Mouse (Mus musculus): ENCODE results near the gene Rasa3.

Gene Rasa3

DNA sequence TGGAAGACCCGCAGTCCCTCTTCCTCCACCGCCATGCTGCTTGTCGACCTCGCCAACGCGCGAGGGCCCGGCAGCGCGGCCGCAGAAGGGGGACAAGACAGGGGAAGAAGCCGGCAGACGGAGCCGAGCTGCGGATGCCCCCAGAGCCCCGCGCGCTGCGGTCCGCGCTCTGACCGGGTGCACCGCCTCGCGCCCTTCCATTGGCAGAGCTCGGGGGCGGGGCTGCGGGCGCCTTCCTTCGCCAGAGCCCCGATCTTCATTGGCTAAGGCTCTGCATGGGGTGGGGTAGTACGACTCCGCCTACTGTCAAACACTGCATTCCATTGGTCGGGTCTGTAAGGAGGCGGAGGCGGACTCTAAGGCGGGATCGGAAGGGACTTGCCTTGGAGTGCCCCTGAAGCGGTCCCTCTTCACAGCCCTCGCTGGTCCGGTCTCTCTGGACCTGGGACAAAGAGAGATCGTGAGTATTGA is at the start of gene Rasa3:
Gene Rasa3, minus strand, starts transcription at position 191 of the 471 bp plus-strand sequence.
- peak; percentile 95 for DNase-seq (ENCODE audit: low spot score)

- DNase-seq (ENCODE audit: low spot score), result peak; percentile 67
Measured at GRCm38 (mm10) chr8:13725722-13726121, 48.3 kb upstream of the Rasa3 start.

DNA sequence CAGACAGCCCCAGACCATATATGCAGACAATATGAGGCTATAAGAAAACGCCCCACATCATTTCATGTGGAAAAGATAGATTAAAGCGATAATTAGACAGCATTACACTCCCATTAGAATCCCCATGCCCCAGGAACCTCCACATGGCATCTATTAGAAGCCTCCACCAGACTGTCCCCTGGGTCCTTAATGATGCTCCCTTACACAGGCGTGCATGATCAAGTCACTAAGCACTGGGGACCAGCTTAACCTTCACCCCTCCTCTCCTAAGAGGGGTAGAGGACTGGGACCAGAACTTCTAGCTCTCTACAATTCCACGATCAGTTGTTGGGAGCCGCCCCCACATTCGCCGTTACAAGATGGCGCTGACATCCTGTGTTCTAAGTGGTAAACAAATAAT is 41.6 kb upstream of the Rasa3 start:
- DNase-seq (ENCODE audit: low spot score), result no peak

DNA sequence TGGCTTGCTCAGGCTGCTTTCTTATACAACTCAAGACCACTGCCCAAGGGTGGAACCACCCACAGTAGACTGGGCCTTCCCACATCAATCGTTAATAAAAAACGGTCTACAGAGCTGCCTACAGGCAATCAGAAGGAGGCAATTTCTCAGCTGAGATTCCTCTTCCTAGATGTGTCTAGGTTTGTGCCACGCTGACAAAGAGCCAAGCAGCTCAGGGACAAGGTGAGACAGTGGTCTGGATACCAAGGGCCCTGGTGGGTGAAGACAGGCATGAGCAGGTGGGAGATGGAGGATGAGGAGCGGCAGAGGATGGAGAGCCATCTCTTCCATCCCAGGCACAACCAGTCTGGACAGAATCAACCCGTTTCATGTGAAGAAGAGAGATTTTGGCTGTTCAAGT is 31.1 kb upstream of the Rasa3 start:
- no peak for DNase-seq (ENCODE audit: low spot score)

DNA sequence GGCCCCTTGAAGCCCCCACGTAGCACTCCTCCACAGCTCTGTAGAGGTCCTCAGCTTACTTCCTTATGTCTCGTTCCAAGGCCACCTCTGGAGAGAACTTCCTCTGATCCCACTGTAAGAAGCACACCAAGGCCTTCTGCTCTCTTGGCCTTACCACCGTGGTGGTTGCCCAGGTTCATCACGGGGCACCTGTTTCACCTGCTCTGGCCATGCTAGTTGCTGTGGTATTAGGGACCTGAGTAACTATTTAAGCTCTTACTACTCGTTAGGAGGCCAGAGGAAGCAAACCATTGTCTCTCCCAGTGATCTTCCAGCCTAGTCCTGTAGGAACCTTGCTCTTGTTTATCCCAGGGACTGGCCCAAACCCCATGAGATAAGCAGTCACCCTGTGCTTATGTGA is 29.5 kb upstream of the Rasa3 start:
- no peak for DNase-seq (ENCODE audit: low spot score)

DNA sequence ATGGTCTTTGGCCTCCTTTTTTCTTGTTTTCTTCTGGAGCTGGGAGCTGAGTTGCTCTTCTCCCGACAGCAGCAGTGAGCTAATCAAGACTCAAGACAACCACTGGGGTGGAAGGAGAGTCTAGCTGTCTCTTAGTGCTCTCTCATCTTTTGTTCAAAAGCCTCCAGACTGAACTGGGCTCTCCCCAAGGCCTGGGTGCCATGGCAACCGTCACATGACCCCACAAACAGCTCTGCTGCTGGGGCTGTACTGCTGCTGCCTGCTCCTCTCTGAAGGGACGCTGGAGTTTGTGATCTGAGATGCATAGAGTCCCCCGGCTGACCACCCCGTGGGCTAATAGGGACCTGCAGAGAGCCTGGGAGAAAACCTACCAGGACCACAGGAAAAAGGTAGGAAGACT is 28.3 kb upstream of the Rasa3 start, which contains the start of gene Cfap97d2:
Gene Cfap97d2, plus strand, starts transcription at position 222 of the 400 bp plus-strand sequence.
- peak; percentile 32 for DNase-seq (ENCODE audit: low spot score)

DNA sequence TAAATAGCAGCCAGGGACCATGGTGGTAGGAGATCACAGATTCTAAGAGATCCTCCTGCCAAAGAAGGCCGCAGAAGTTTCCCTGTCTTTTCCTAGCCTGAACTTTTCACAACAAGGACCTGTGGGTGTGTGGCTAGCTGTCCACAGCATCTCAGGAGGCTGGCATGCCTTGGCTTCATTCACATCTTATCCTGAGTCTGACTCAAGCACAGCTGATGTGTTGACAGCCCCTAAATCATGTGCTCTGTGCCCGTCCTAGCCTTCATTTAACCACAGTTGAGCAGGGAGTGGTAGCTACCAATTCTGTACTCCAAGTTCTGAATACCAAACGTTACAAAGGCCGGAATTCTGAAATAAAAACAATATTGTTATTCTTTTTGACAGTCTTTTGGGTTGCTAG is 26.9 kb upstream of the Rasa3 start:
- peak; percentile 59 for DNase-seq (ENCODE audit: low spot score)

DNA sequence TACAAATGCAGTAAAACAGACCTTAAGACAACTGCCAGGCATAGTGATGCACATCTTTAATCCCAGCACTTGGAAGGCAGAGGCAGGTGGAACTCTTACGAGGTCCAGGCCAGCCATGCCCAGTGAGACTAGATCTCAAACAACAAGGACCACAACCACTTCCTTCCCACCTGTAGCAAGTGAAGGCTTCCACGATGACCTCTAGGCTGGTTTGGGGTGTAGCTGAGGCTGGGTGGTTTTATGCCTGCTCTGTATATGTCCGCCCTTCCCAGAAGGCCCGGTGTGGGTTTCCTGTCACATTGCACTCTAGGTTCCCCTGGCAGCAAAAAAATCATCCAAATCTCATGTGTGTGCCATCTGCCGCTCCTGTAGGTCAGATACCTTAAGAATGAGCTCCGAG is 26.4 kb upstream of the Rasa3 start:
- no peak for DNase-seq (ENCODE audit: low spot score)

GRCm38 (mm10) chr8:13702755-13703154 is 25.4 kb upstream of the Rasa3 start:
- no peak for DNase-seq (ENCODE audit: low spot score)

DNA sequence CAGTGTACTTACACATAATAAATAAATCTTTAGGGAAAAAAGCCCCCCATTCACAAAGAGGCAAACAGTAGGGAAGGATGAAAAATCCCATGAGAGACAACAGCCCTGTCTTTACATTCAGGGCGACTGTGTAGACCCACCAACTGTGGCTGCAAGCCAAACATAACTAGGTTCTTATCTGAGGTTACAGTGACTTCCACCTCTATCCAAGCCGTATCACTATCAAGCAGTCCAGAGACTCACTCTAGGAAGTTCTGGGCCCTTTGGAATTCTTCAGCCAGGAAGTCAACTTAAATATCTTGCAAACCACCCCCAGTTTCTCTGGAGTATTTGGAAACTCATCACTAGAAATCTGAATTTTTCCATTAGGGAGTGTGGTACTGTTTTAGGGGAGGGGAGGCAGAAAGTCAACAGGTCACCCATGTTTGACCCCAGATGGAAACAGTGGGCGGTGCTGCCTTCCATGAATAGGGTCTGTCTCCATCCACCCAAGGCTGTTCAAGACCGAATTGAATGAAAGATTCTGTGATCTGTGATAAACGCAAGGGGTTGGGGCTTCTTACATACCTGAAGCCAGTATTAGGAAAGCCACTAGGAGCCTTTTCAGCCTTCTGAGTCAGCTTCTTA is 22.0 kb upstream of the Rasa3 start:
- DNase-seq (ENCODE audit: low spot score), result no peak

- DNase-seq (ENCODE audit: low spot score), result no peak
Measured at GRCm38 (mm10) chr8:13698281-13698680, 20.9 kb upstream of the Rasa3 start.

DNA sequence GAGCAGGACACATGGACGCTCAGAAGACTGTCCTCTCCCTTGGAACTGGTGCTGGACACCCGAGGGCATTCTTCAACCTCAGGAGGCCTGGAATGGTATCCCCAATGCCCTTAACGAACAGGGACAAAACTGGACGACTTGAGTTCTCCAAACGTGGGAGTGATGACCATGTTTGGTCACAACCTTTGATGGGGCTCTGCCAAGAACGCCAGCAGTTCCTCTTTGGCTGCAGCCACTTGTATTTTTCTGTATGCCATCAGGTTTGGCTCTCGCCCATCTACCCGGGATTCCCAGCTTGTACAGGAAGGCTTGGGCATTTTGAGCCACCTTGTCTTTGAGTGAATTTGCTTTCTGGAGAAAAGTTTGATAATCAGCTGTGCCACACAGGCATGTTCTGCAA is 20.3 kb upstream of the Rasa3 start:
- no peak for DNase-seq (ENCODE audit: low spot score)

GRCm38 (mm10) chr8:13697196-13697595 is 19.8 kb upstream of the Rasa3 start:
- DNase-seq (ENCODE audit: low spot score), result no peak

GRCm38 (mm10) chr8:13696157-13696556 is 18.8 kb upstream of the Rasa3 start:
- no peak for DNase-seq (ENCODE audit: low spot score)

GRCm38 (mm10) chr8:13695203-13695867 is 17.9 kb upstream of the Rasa3 start:
- DNase-seq (ENCODE audit: low spot score), result no peak

GRCm38 (mm10) chr8:13694735-13695134 is 17.3 kb upstream of the Rasa3 start:
- no peak for DNase-seq (ENCODE audit: low spot score)

- no peak for DNase-seq (ENCODE audit: low spot score)
Measured at GRCm38 (mm10) chr8:13692302-13693066, 15.1 kb upstream of the Rasa3 start.

DNA sequence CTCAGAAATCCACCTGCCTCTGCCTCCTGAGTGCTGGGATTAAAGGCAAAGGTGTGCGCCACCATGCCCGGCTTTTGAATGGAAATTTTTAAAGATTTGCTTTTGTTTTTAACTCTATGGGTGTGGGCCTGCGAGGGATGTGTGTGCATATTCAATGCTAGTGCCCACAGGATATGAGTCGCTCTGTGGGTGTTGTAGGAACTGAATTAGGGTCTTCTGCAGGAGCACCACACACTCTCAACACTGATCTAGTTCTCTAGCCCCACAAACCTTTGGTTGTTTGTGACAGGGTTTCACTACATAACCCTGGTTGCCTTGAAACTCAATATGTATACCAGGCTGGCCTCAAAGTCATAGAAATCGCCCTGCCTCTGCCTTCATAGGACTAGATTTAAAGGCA is 11.9 kb upstream of the Rasa3 start:
- no peak for DNase-seq (ENCODE audit: low spot score)

DNA sequence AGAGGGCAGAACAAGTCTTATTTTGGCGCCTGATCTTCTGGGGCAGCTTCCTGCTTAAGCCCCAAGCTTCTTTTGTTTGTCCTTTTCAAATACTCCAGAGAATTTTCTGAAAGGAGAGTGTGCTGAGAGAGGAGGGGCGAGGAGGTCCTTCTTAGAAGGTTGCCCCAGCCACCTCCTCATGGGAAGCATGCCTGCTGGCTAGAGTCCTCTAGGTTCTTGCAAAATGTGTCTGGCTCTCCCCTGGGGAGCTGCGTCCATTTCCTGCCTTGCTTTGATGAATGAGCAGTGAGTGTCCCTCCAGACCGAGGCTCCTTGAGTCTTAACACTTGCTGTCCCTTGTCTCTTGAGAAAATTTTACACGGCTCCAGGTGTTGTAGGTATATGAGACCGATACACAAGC is 11.1 kb upstream of the Rasa3 start:
- DNase-seq (ENCODE audit: low spot score), result peak; percentile 74

- no peak for DNase-seq (ENCODE audit: low spot score)
Measured at GRCm38 (mm10) chr8:13687941-13688340, 10.5 kb upstream of the Rasa3 start.

- DNase-seq (ENCODE audit: low spot score), result no peak
Measured at GRCm38 (mm10) chr8:13687101-13687717, 9.8 kb upstream of the Rasa3 start.

- no peak for DNase-seq (ENCODE audit: low spot score)
Measured at GRCm38 (mm10) chr8:13686426-13686825, 9.0 kb upstream of the Rasa3 start.

All from adipocyte (in vitro differentiated cells).